Mouse (Mus musculus) kidney, adult 18-20 months (tissue): ENCODE measurements around the gene Imp3.
A peak's percentile ranks its signal among the peaks of the same experiment; 100 is the strongest.
"Not testable (repeated sequence)": the region's sequence is repeated elsewhere in the genome, so short reads cannot be mapped to it uniquely, and the experiment has no call there.

ENCODE experiments used
- DNase-seq: peaks from one replicate; pipeline ENCODE4 v3.0.0; 2021

Imp3 gene

GRCm38 (mm10) chr9:56937223-56938160 is at the start of gene Imp3:
Gene Imp3 (plus strand): TSS chr9:56937475.
- peak; percentile 91 for DNase-seq

- no peak for DNase-seq
Measured at GRCm38 (mm10) chr9:56887581-56887980, 49.7 kb upstream of the Imp3 start.

GRCm38 (mm10) chr9:56889817-56890216 is 47.5 kb upstream of the Imp3 start:
- DNase-seq: peak; percentile 64

GRCm38 (mm10) chr9:56890522-56891250 is 46.6 kb upstream of the Imp3 start:
- DNase-seq: no peak

GRCm38 (mm10) chr9:56891517-56892011 is 45.7 kb upstream of the Imp3 start:
- peak; percentile 70 for DNase-seq

GRCm38 (mm10) chr9:56892111-56892510 is 45.2 kb upstream of the Imp3 start:
- no peak for DNase-seq

- DNase-seq: no peak
Measured at GRCm38 (mm10) chr9:56893313-56893712, 44.0 kb upstream of the Imp3 start.

GRCm38 (mm10) chr9:56894006-56894405 is 43.3 kb upstream of the Imp3 start:
- DNase-seq: no peak

- DNase-seq: no peak
Measured at GRCm38 (mm10) chr9:56896779-56897178, 40.5 kb upstream of the Imp3 start.

- DNase-seq: no peak
Measured at GRCm38 (mm10) chr9:56899409-56899808, 37.9 kb upstream of the Imp3 start.

GRCm38 (mm10) chr9:56900060-56900459 is 37.2 kb upstream of the Imp3 start:
- no peak for DNase-seq

- DNase-seq: no peak
Measured at GRCm38 (mm10) chr9:56900571-56900970, 36.7 kb upstream of the Imp3 start.

- DNase-seq: no peak
Measured at GRCm38 (mm10) chr9:56901187-56901586, 36.1 kb upstream of the Imp3 start.

- no peak for DNase-seq
Measured at GRCm38 (mm10) chr9:56903662-56904061, 33.6 kb upstream of the Imp3 start.

GRCm38 (mm10) chr9:56907549-56907948 is 29.7 kb upstream of the Imp3 start:
- no peak for DNase-seq

- DNase-seq: not testable (repeated sequence)
Measured at GRCm38 (mm10) chr9:56909991-56910390, 27.3 kb upstream of the Imp3 start.

GRCm38 (mm10) chr9:56911017-56911416 is 26.3 kb upstream of the Imp3 start:
- DNase-seq: no peak

- DNase-seq: no peak
Measured at GRCm38 (mm10) chr9:56913991-56914390, 23.3 kb upstream of the Imp3 start.

- no peak for DNase-seq
Measured at GRCm38 (mm10) chr9:56915116-56915515, 22.2 kb upstream of the Imp3 start.

GRCm38 (mm10) chr9:56915695-56916410 is 21.4 kb upstream of the Imp3 start:
- DNase-seq: no peak

GRCm38 (mm10) chr9:56917131-56917530 is 20.1 kb upstream of the Imp3 start:
- DNase-seq: no peak

GRCm38 (mm10) chr9:56918466-56918865 is 18.8 kb upstream of the Imp3 start:
- DNase-seq: no peak

- no peak for DNase-seq
Measured at GRCm38 (mm10) chr9:56922746-56923145, 14.5 kb upstream of the Imp3 start.
